Mouse (Mus musculus) gastrocnemius, adult 2 months (tissue): ENCODE data around the gene Serpina1e. TPM values are rescaled to one million over a fixed set of nuclear protein-coding genes. Genes with fewer than 3 reads are reported as not detected.
"Not testable (repeated sequence)": the region's sequence is repeated elsewhere in the genome, so short reads cannot be mapped to it uniquely, and the experiment has no call there.

Source experiments
- DNase-seq: peaks from one replicate; pipeline ENCODE4 v3.0.0; 2022
- H3K27ac ChIP-seq: fragments of 200-600 bp; 2 replicates; pipeline ENCODE4 v1.8.1; 2022; ENCODE audit warnings: mild to moderate bottlenecking
- H3K4me3 ChIP-seq: fragments of 200-600 bp; 2 replicates; pipeline ENCODE4 v1.8.1; 2022; ENCODE audit warnings: mild to moderate bottlenecking, moderate library complexity
- CTCF ChIP-seq: fragments of 200-600 bp; IDR thresholded peaks from 2 replicates; pipeline ENCODE4 v1.8.1; 2022; ENCODE audit warnings: antibody characterized with exemption, mild to moderate bottlenecking, moderate library complexity
- intact Hi-C: fragments of 180-260 bp; cut with DNase I; formaldehyde crosslinking; loops from one replicate; pipeline ENCODE4 v1.15.1; 2025
- total RNA-seq, 2 experiments: library from RNA; stranded (reverse); gene quantifications; 2 replicates each; pipeline ENCODE4 v1.2.3; 2021

Gene Serpina1e
- total RNA-seq, 2 experiments from 2014 or later = 0.17 TPM; not detected in 1

DNA sequence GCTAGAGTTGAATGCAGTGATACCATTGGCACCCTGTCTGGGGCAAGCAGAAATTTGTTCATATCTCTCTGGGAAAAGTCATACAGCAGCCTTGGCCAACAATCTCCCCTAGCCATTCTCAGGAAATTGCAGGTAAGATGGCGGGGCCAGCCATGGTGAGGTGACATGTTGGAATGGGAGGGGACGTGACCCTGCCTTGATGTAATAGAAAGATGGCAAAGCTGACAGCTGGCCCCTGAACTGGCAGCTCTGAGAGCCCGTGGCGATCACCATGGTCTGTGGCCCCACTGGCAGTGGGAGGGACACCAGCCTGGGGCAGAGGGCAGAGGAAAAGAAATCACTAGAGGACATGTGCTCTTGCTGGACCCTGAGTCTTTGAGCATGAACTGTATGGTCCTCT, 12.5 kb downstream of the Serpina1e start:
- H3K4me3 ChIP-seq = no peak overlapping the region
- TF ChIP-seq CTCF = no peak
- H3K27ac ChIP-seq = no peak overlapping the region
- intact Hi-C loops = no loop called here
- no peak for DNase-seq

DNA sequence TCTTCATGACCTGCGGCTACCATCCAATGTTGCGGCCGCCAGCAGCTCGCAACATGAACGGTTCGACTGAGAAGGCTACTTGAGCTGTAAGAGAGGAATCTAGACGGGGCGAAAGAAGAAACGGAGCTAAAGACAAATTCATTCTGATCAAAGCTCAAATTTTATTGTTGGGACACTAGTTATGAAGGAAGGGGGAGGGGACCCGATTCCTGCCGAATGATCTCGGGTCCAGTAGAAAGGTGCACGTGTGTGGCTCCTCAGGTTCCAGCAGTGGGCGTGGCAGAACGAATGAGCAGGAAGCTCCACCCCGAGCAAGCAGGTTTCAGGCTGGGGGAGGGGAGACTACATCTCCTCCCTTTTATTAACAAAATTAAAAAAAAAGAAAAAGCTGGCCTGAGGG, 49.6 kb downstream of the Serpina1e start:
- H3K4me3 ChIP-seq, H3K27ac ChIP-seq, intact Hi-C loops, DNase-seq: not testable (repeated sequence)

- intact Hi-C loops, H3K4me3 ChIP-seq, H3K27ac ChIP-seq, DNase-seq: not testable (repeated sequence)
Observed at GRCm38 (mm10) chr12:103907746-103908145, 51.0 kb downstream of the Serpina1e start.

DNA sequence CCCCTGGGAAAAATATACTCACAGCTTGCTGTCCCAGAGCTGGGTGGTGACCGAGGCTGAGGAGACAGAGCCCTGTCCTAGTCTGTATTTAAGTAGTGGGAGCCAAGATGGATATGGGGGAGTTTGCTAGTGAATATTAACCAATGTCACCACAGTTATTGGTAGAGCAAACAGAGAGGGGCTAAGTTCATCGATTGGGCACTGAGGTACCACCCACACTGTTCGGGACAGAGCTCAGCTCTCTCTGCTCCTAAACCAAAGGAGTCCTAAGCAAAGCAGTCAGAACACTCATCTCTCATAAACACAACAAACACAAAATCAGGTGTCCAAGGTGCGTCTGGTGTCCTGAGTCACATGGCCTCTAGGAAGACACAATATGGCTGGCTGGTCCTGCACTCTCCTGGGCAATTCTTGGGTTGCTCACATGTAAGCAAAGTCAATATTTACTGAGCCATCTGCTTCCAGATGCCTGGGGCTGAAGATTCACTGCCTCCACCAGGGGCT, 53.9 kb downstream of the Serpina1e start, which contains the start of gene Serpina1c:
TSS of gene Serpina1c (minus strand) at position 51 of the 504 bp plus-strand sequence.
- DNase-seq, H3K4me3 ChIP-seq, H3K27ac ChIP-seq, intact Hi-C loops: not testable (repeated sequence)

DNA sequence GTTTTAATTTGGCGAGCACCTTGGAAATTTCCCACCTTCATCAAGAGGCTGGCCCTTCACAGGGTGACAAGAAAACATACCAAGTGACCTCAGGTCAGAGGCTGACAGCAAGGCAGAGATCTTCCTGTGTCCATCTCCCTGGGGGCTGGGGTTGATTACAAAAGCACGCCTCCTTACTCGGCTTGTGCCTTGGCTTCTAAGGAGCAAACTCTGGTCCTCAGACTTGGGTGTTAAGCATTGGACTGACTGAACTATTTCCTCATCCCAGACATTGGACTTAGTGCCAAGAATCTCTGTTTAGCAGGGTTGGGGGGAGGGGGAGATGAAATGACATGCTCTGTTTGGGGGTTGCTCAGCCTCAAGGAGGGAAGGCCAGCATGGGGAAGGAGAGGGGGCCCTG, 56.8 kb downstream of the Serpina1e start:
- DNase-seq, intact Hi-C loops, H3K27ac ChIP-seq, H3K4me3 ChIP-seq: not testable (repeated sequence)

Other genes with a start within 250 kb of the Serpina1e start
- gene Serpina1d, start 185.4 kb downstream of the Serpina1e start, total RNA-seq = not detected
- gene Serpina1b, start 128.6 kb downstream of the Serpina1e start, total RNA-seq = not detected
- gene Serpina1a, start 95.4 kb downstream of the Serpina1e start, total RNA-seq = not detected
- gene Serpina1c, start 54.1 kb downstream of the Serpina1e start, total RNA-seq = not detected
- gene Serpina11, start 31.0 kb upstream of the Serpina1e start, total RNA-seq = not detected
- not detected for gene Serpina9, start 54.8 kb upstream of the Serpina1e start, total RNA-seq
- gene Serpina12, start 85.5 kb upstream of the Serpina1e start, total RNA-seq = not detected
- gene Serpina5, start 142.1 kb upstream of the Serpina1e start, total RNA-seq = not detected
- not detected for gene Serpina3a, start 153.7 kb upstream of the Serpina1e start, total RNA-seq
- not detected for gene Serpina3b, start 169.0 kb upstream of the Serpina1e start, total RNA-seq
- gene Serpina3c, start 194.9 kb upstream of the Serpina1e start, total RNA-seq = 1 to 10 TPM; 1.2 to 1.5 TPM